Mouse (Mus musculus) right cerebral cortex, postnatal 10 days (tissue): ENCODE data around the gene Krt32.

Source experiments
- DNase-seq, 2 experiments: peaks; one replicate each; pipeline ENCODE4 v3.0.0; 2021; ENCODE audit warnings: low spot score in 2 of 2

Krt32 gene

GRCm38 (mm10) chr11:100050451-100050850 is 37.6 kb downstream of the Krt32 start, which contains the start of gene Krt31:
Gene Krt31 (minus strand): TSS chr11:100050551.
- no peak for DNase-seq

GRCm38 (mm10) chr11:100047193-100047592 is 40.8 kb downstream of the Krt32 start:
- DNase-seq = no peak

GRCm38 (mm10) chr11:100046303-100046866 is 41.6 kb downstream of the Krt32 start:
- DNase-seq = peak in 1 of 2 experiments; percentile 30

- DNase-seq = no peak
These were observed 46.6 kb downstream of the Krt32 start, which contains the start of gene Krt34 for GRCm38 (mm10) chr11:100041454-100041853. Gene Krt34 (minus strand): TSS chr11:100041554.
